Mouse (Mus musculus): ENCODE data around the gene Tmem132c.

DNA sequence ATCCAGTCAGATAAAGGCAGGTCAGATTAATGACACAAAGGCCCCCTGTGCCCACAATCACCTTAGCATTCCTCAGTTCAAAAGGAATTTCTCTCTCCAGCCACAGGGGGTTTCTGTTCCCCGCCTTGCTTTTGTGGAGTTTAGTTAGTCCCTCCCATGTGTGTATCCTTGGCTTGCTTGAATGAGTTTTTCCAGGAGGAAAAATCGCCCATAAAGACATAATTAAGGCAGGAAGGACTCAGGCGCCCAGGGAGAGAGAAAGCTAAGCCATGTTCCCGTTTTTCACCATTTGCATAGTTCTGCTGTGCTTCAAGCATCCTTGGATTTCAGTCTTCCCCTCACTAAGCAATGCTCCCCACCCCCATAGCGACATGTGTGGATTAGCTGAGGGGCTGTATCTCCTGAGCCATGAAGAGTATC lies 97.4 kb downstream of the Tmem132c start:
- no peak for TF ChIP-seq CTCF (IDR thresholded peaks at IDR 0.05; ENCODE audit: low read depth)
- no peak for TF ChIP-seq EP300 (IDR thresholded peaks at IDR 0.05; ENCODE audit: low read depth)

Measured in liver, embryonic 14.5 days (tissue).